Mouse (Mus musculus) C2C12 (cell line): ENCODE results near the gene Extl2.

Experiments used
- CTCF ChIP-seq: IDR thresholded peaks from one replicate; pipeline ENCODE4 v1.5.1; 2011; ENCODE audit not compliant: control insufficient read depth, insufficient read depth, insufficient read length
- MAX ChIP-seq: IDR thresholded peaks from one replicate; pipeline ENCODE4 v1.6.1; 2011; ENCODE audit warnings: mild to moderate bottlenecking, control low read depth
- MYOD1 ChIP-seq: IDR thresholded peaks from one replicate; pipeline ENCODE4 v1.6.1; 2011; ENCODE audit warnings: low read depth; ENCODE audit not compliant: control insufficient read depth, insufficient read length

DNA sequence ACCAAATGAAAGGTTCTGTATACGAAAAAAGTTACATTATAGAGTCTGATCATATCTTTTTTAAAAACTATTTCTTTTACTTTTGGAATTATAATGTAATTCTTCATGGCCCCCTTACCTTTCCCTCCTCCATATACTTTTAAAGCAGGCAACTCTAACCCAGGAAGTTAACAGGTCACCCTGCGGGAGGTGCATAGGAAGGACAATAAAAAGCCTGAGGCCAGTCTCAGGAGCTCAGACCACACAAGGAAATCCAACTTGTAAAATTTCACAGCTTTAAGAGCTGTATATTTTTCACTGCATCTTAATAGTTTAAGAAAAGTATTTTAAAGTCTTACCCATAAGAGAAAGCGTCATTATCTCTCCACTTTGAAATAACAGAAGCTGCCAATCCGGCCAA is 14.7 kb upstream of the Extl2 start:
- TF ChIP-seq CTCF = no peak
- TF ChIP-seq MYOD1 = no peak
- TF ChIP-seq MAX = no peak
